Mouse (Mus musculus) forebrain, embryonic 12.5 days (tissue): ENCODE data around the gene Abca4. TPM values are rescaled to one million over a fixed set of nuclear protein-coding genes. Genes with fewer than 3 reads are reported as not detected.
A peak's percentile ranks its signal among the peaks of the same experiment; 100 is the strongest.
"Not testable (repeated sequence)": the region's sequence is repeated elsewhere in the genome, so short reads cannot be mapped to it uniquely, and the experiment has no call there.

Experiments
- ATAC-seq: fragments of 200-750 bp; cut with Nextera tagmentation; 2 replicates; pipeline ENCODE4 v1.8.0; 2017; ENCODE audit warnings: moderate TSS enrichment; ENCODE audit not compliant: low FRiP score
- H3K27ac ChIP-seq: fragments of 300-500 bp; sonication (generic); 2 replicates; pipeline ENCODE4 v1.5.1; 2016; ENCODE audit warnings: mild to moderate bottlenecking
- H3K27me3 ChIP-seq: fragments of 300-500 bp; sonication (generic); 2 replicates; pipeline ENCODE4 v1.6.1; 2016; ENCODE audit warnings: mild to moderate bottlenecking
- H3K36me3 ChIP-seq: fragments of 300-500 bp; sonication (generic); replicated peaks from 2 replicates; pipeline ENCODE4 v1.6.1; 2016; ENCODE audit warnings: mild to moderate bottlenecking
- H3K4me1 ChIP-seq: fragments of 300-500 bp; sonication (generic); 2 replicates; pipeline ENCODE4 v1.6.1; 2016
- H3K4me2 ChIP-seq: fragments of 300-500 bp; sonication (generic); 2 replicates; pipeline ENCODE4 v1.6.1; 2016; ENCODE audit warnings: mild to moderate bottlenecking, moderate library complexity
- H3K4me3 ChIP-seq: fragments of 300-500 bp; sonication (generic); replicated peaks from 2 replicates; pipeline ENCODE4 v1.5.1; 2016; ENCODE audit warnings: mild to moderate bottlenecking
- H3K9ac ChIP-seq: fragments of 300-500 bp; sonication (generic); 2 replicates; pipeline ENCODE4 v1.6.1; 2016; ENCODE audit warnings: mild to moderate bottlenecking
- H3K9me3 ChIP-seq: fragments of 300-500 bp; sonication (generic); 2 replicates; pipeline ENCODE4 v1.6.1; 2016
- WGBS: fragments of 180-500 bp; shearing (Covaris S2); methylation state at CpG from one replicate; pipeline ENCODE4 v1.1.7; 2016; 5-methylcytosine and 5-hydroxymethylcytosine counted together
- polyA plus RNA-seq: library from polyadenylated mRNA; unstranded; fragments of >200 nt; fragmentation: Nextera tagmentation; extraction: Ambion mirVana; gene quantifications from 2 replicates; pipeline ENCODE4 v1.2.1, GENCODE M21; 2016

Abca4 gene
- polyA plus RNA-seq, 1 experiment from 2014 or later, result 1.1 TPM

- no peak for ATAC-seq
- Histone ChIP-seq H3K9ac (no peak overlapping the region), H3K4me1 (no peaks in the 10 kb centered on the region), H3K9me3 (no peaks in the 10 kb centered on the region), H3K4me3 (no peak overlapping the region), H3K36me3 (no peaks in the 10 kb centered on the region), H3K27me3 (peaks cover 9% of the 10 kb centered on the region), H3K4me2 (no peak overlapping the region), H3K27ac (no peak overlapping the region)
- 84% methylated on average over 13 of the region's 13 CpGs for WGBS
Measured at GRCm38 (mm10) chr3:122064556-122065410, 20.5 kb downstream of the Abca4 start.

GRCm38 (mm10) chr3:122071769-122072168 lies 27.5 kb downstream of the Abca4 start:
- ATAC-seq, result no peak
- H3K9me3 ChIP-seq, result no peaks in the 10 kb centered on the region
- 66% methylated on average over 10 of the region's 10 CpGs for WGBS

GRCm38 (mm10) chr3:122072646-122073571 lies 28.7 kb downstream of the Abca4 start:
- Histone ChIP-seq H3K27me3 (peaks cover 43% of the 10 kb centered on the region), H3K4me3 (no peak overlapping the region), H3K4me2 (no peak overlapping the region), H3K9ac (no peak overlapping the region), H3K9me3 (no peaks in the 10 kb centered on the region), H3K27ac (no peak overlapping the region), H3K4me1 (0 out of 2 replicates have a peak, but pooled peaks cover under 1% of the 10 kb centered on the region), H3K36me3 (no peaks in the 10 kb centered on the region)
- WGBS, result 61% methylated on average over 11 of the region's 11 CpGs
- ATAC-seq, result no peak

More at GRCm38 (mm10) chr3:122071769-122072168, 27.5 kb downstream of the Abca4 start:
- H3K4me1 ChIP-seq, result no peaks in the 10 kb centered on the region
- no peak overlapping the region for H3K4me3 ChIP-seq
- no peak overlapping the region for H3K27ac ChIP-seq
- H3K36me3 ChIP-seq, result no peaks in the 10 kb centered on the region
- no peak overlapping the region for H3K4me2 ChIP-seq
- H3K27me3 ChIP-seq, result peaks cover 34% of the 10 kb centered on the region
- H3K9ac ChIP-seq, result no peak overlapping the region

- WGBS, result 66% methylated on average over 5 of the region's 5 CpGs
- Histone ChIP-seq H3K4me2 (no peak overlapping the region), H3K9ac (no peak overlapping the region), H3K27me3 (peaks cover 43% of the 10 kb centered on the region), H3K9me3 (no peaks in the 10 kb centered on the region), H3K4me1 (peaks cover 7% of the 10 kb centered on the region), H3K4me3 (no peak overlapping the region), H3K36me3 (no peaks in the 10 kb centered on the region), H3K27ac (no peak overlapping the region)
- no peak for ATAC-seq
Measured at GRCm38 (mm10) chr3:122073595-122073994, 29.4 kb downstream of the Abca4 start.

GRCm38 (mm10) chr3:122074334-122074733 lies 30.1 kb downstream of the Abca4 start:
- no peak overlapping the region for H3K4me3 ChIP-seq
- no peak overlapping the region for H3K4me2 ChIP-seq
- no peak overlapping the region for H3K9ac ChIP-seq
- no peaks in the 10 kb centered on the region for H3K9me3 ChIP-seq
- peaks cover 7% of the 10 kb centered on the region for H3K4me1 ChIP-seq
- no peak for ATAC-seq
- H3K27me3 ChIP-seq, result peaks cover 38% of the 10 kb centered on the region
- H3K36me3 ChIP-seq, result no peaks in the 10 kb centered on the region
- H3K27ac ChIP-seq, result no peak overlapping the region
- 28% methylated on average over 10 of the region's 10 CpGs for WGBS

GRCm38 (mm10) chr3:122078141-122078540 lies 33.9 kb downstream of the Abca4 start:
- no peak overlapping the region for H3K4me2 ChIP-seq
- 13% methylated on average over 6 of the region's 6 CpGs for WGBS
- peaks cover 7% of the 10 kb centered on the region for H3K4me1 ChIP-seq
- H3K4me3 ChIP-seq, result no peak overlapping the region
- no peak overlapping the region for H3K9ac ChIP-seq
- H3K36me3 ChIP-seq, result no peaks in the 10 kb centered on the region
- H3K27ac ChIP-seq, result no peak overlapping the region
- H3K27me3 ChIP-seq, result peaks cover 35% of the 10 kb centered on the region
- ATAC-seq, result 0 out of 2 replicates have a peak, but pooled peaks have one; percentile 9
- no peaks in the 10 kb centered on the region for H3K9me3 ChIP-seq

- no peak overlapping the region for H3K4me3 ChIP-seq
- ATAC-seq, result no peak
- WGBS, result 90% methylated on average over 6 of the region's 6 CpGs
- peaks cover 40% of the 10 kb centered on the region for H3K27me3 ChIP-seq
- H3K4me1 ChIP-seq, result peaks cover 7% of the 10 kb centered on the region
- H3K36me3 ChIP-seq, result no peaks in the 10 kb centered on the region
- H3K27ac ChIP-seq, result no peak overlapping the region
- no peaks in the 10 kb centered on the region for H3K9me3 ChIP-seq
- no peak overlapping the region for H3K4me2 ChIP-seq
- no peak overlapping the region for H3K9ac ChIP-seq
Measured at GRCm38 (mm10) chr3:122079172-122079571, 34.9 kb downstream of the Abca4 start.

- not testable (repeated sequence) for H3K9ac ChIP-seq, H3K4me2 ChIP-seq, H3K9me3 ChIP-seq, H3K36me3 ChIP-seq, H3K27ac ChIP-seq, ATAC-seq, H3K4me3 ChIP-seq
- WGBS, result 91% methylated on average over 8 of the region's 8 CpGs
- H3K27me3 ChIP-seq, result peaks cover 29% of the 10 kb centered on the region; the same call in 1 of the 2 replicates
- H3K4me1 ChIP-seq, result peaks cover 22% of the 10 kb centered on the region
Measured at GRCm38 (mm10) chr3:122081634-122082033, 37.4 kb downstream of the Abca4 start.

- Histone ChIP-seq H3K4me3 (no peak overlapping the region), H3K27me3 (peaks cover 26% of the 10 kb centered on the region; the same call in 1 of the 2 replicates), H3K36me3 (no peaks in the 10 kb centered on the region), H3K27ac (no peak overlapping the region), H3K9me3 (no peaks in the 10 kb centered on the region), H3K4me2 (no peak overlapping the region), H3K9ac (no peak overlapping the region), H3K4me1 (peaks cover 22% of the 10 kb centered on the region)
- ATAC-seq, result no peak
- 86% methylated on average over 7 of the region's 7 CpGs for WGBS
Measured at GRCm38 (mm10) chr3:122082338-122082737, 38.1 kb downstream of the Abca4 start.

GRCm38 (mm10) chr3:122085157-122085989 lies 41.1 kb downstream of the Abca4 start:
- H3K4me2 ChIP-seq, result peak overlapping the region; percentile 33; the same call in 1 of the 2 replicates
- no peak overlapping the region for H3K9ac ChIP-seq
- ATAC-seq, result 0 out of 2 replicates have a peak, but pooled peaks have one; percentile 51
- H3K4me3 ChIP-seq, result no peak overlapping the region
- peaks cover 15% of the 10 kb centered on the region for H3K4me1 ChIP-seq
- H3K9me3 ChIP-seq, result no peaks in the 10 kb centered on the region
- peaks cover 47% of the 10 kb centered on the region for H3K27me3 ChIP-seq
- H3K27ac ChIP-seq, result no peak overlapping the region
- H3K36me3 ChIP-seq, result no peaks in the 10 kb centered on the region
- WGBS, result 13% methylated on average over 17 of the region's 18 CpGs

GRCm38 (mm10) chr3:122088054-122088681 lies 43.9 kb downstream of the Abca4 start:
- H3K4me2 ChIP-seq, result no peak overlapping the region
- no peak for ATAC-seq
- WGBS, result 87% methylated on average over 11 of the region's 11 CpGs
- H3K36me3 ChIP-seq, result no peaks in the 10 kb centered on the region
- no peak overlapping the region for H3K27ac ChIP-seq
- H3K9me3 ChIP-seq, result no peaks in the 10 kb centered on the region
- H3K9ac ChIP-seq, result no peak overlapping the region
- H3K4me3 ChIP-seq, result no peak overlapping the region
- H3K27me3 ChIP-seq, result peaks cover 51% of the 10 kb centered on the region
- H3K4me1 ChIP-seq, result peaks cover 15% of the 10 kb centered on the region
